Mouse (Mus musculus) embryonic facial prominence, embryonic 13.5 days (tissue): ENCODE data around the gene Kcnj15. TPM values are rescaled to one million over a fixed set of nuclear protein-coding genes. Genes with fewer than 3 reads are reported as not detected.

ENCODE experiments used
- ATAC-seq: fragments of 200-750 bp; cut with Nextera tagmentation; 2 replicates; pipeline ENCODE4 v1.8.0; 2017; ENCODE audit warnings: low read depth; ENCODE audit not compliant: insufficient number of reproducible peaks, insufficient read depth, low FRiP score, low TSS enrichment
- H3K27ac ChIP-seq: fragments of 300-500 bp; sonication (generic); 2 replicates; pipeline ENCODE4 v1.5.1; 2015; ENCODE audit warnings: moderate library complexity, mild to moderate bottlenecking, inconsistent platforms
- H3K27me3 ChIP-seq: fragments of 300-500 bp; sonication (generic); 2 replicates; pipeline ENCODE4 v1.6.1; 2015; ENCODE audit warnings: mild to moderate bottlenecking, inconsistent platforms
- H3K36me3 ChIP-seq: fragments of 300-500 bp; sonication (generic); 2 replicates; pipeline ENCODE4 v1.6.1; 2015; ENCODE audit warnings: mild to moderate bottlenecking, inconsistent platforms
- H3K4me1 ChIP-seq: fragments of 300-500 bp; sonication (generic); 2 replicates; pipeline ENCODE4 v1.6.1; 2015; ENCODE audit warnings: inconsistent platforms
- H3K4me2 ChIP-seq: fragments of 300-500 bp; sonication (generic); 2 replicates; pipeline ENCODE4 v1.6.1; 2015; ENCODE audit warnings: moderate library complexity, mild to moderate bottlenecking, inconsistent platforms
- H3K4me3 ChIP-seq: fragments of 300-500 bp; sonication (generic); 2 replicates; pipeline ENCODE4 v1.5.1; 2015; ENCODE audit warnings: mild to moderate bottlenecking, inconsistent platforms
- H3K9ac ChIP-seq: fragments of 300-500 bp; sonication (generic); 2 replicates; pipeline ENCODE4 v1.6.1; 2015; ENCODE audit warnings: mild to moderate bottlenecking, inconsistent platforms
- H3K9me3 ChIP-seq: fragments of 300-500 bp; sonication (generic); 2 replicates; pipeline ENCODE4 v1.6.1; 2016; ENCODE audit warnings: inconsistent platforms
- WGBS: fragments of 180-500 bp; shearing (Covaris S2); methylation state at CpG from one replicate; pipeline ENCODE4 v1.1.7; 2015; ENCODE audit warnings: mixed read lengths; 5-methylcytosine and 5-hydroxymethylcytosine counted together
- polyA plus RNA-seq: library from polyadenylated mRNA; unstranded; fragments of >200 nt; fragmentation: Nextera tagmentation; extraction: Ambion mirVana; gene quantifications from 2 replicates; pipeline ENCODE4 v1.2.1, GENCODE M21; 2015

Gene Kcnj15
- polyA plus RNA-seq, 1 experiment from 2014 or later = 1.4 TPM

DNA sequence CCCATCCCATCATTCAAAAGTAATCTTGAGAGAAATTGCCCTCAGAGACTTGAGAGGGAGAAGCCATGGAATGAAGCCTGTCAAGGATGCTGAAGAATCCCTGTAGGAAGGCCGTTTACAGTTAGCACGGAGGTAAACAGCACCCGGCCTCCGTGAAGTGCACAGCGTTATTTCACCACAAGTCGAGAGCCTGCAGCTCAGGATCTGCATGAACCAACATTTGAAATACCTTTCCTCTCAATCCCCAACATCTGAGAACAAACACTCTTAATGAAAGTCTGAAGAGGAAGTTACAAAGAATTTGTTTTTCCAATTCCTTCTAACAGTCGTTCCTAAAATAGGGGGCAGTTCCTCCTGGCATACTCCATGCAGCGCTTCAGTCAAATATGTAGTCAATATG, 33.9 kb upstream of the Kcnj15 start:
- Histone ChIP-seq H3K4me3 (no peak overlapping the region), H3K27ac (no peak overlapping the region), H3K4me1 (peaks cover 8% of the 10 kb centered on the region; the same call in 1 of the 2 replicates), H3K4me2 (no peak overlapping the region), H3K36me3 (no peaks in the 10 kb centered on the region), H3K9ac (no peak overlapping the region), H3K9me3 (no peaks in the 10 kb centered on the region), H3K27me3 (no peaks in the 10 kb centered on the region)
- ATAC-seq = no peak
- WGBS = 80% methylated on average over 8 of the region's 8 CpGs

DNA sequence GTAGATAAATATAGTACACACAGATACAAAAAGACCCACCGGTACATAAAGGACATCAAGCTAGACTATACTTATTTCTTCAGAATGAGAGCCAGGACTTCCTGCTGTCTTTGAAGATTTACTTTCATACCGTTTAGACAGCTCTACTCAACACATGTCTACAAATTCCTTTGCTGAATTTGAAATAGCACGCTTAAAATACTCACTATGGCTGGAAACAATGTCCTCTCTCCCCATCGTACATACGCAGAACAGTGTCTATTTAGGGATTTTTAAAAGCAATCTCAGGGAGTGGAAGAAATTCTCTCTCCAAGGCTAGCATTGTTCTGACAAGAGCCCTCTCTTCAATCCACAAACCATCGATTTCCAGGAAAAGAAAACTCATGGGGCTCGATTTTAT, 32.1 kb upstream of the Kcnj15 start:
- 61% methylated on average over 7 of the region's 7 CpGs for WGBS
- no peak overlapping the region for H3K4me2 ChIP-seq
- peaks cover 11% of the 10 kb centered on the region; the same call in 1 of the 2 replicates for H3K4me1 ChIP-seq
- no peak overlapping the region for H3K27ac ChIP-seq
- no peaks in the 10 kb centered on the region for H3K27me3 ChIP-seq
- H3K9me3 ChIP-seq = no peaks in the 10 kb centered on the region
- no peak overlapping the region for H3K9ac ChIP-seq
- ATAC-seq = no peak
- no peaks in the 10 kb centered on the region for H3K36me3 ChIP-seq
- H3K4me3 ChIP-seq = no peak overlapping the region

DNA sequence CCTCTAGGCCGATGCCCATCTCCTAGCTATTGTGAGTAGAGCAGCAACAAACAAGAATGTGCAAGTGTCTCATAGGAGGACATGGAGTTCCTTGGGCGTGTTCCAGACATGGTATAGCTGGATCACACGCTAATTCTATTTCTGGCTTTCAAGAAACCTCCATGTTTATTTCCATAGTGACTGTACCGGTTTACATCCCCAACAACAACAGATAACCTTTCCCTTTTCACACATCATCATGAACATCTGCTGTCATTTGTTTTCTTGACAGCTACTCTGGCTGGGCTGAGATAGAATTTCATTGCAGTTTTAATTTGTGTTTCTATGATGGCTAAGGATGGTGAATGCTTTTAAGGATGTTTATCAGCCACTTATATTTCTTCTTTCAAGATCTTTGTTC, 25.6 kb upstream of the Kcnj15 start:
- Histone ChIP-seq H3K27ac (no peak overlapping the region), H3K36me3 (no peaks in the 10 kb centered on the region), H3K4me1 (0 out of 2 replicates have a peak, but pooled peaks cover 3% of the 10 kb centered on the region), H3K9ac (no peak overlapping the region), H3K27me3 (no peaks in the 10 kb centered on the region), H3K4me3 (no peak overlapping the region), H3K9me3 (no peaks in the 10 kb centered on the region), H3K4me2 (no peak overlapping the region)
- 82% methylated on average over 4 of the region's 4 CpGs for WGBS
- ATAC-seq = no peak

DNA sequence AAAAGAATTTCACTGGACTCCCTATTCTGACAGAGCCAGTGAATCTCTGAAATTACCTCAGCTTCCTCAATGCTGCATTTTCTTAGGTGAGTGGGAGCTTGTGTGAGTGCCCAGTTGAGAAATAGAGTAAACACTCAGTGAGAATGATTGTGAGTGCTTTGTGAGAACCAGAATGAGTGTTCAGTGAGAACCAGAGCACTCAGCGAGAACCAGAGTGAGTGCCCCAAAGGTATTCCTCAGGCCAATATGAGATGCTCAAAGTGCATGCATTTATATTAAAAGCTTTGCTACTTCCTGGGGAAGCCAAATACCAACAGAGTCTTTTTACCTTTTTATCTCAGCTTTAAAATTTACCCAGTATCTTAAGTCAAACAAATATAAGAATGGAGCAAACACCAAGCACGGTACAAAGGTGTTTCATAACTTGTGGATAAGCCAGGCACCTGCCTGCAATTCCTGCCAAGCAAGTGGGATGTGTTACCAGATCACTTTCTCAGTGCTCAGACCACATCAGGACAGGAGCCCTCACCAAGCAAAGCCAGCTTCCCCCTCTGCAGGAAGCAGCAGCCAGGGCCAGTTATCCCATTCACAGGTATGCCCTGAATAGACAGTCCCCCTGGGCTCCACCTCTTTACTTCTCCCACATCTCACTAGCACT, 22.3 kb upstream of the Kcnj15 start:
- ATAC-seq = no peak
- Histone ChIP-seq H3K4me2 (no peak overlapping the region), H3K9me3 (no peaks in the 10 kb centered on the region), H3K27me3 (no peaks in the 10 kb centered on the region), H3K9ac (no peak overlapping the region), H3K4me1 (peaks cover 5% of the 10 kb centered on the region; the same call in 1 of the 2 replicates), H3K4me3 (no peak overlapping the region), H3K27ac (no peak overlapping the region), H3K36me3 (no peaks in the 10 kb centered on the region)
- 75% methylated on average over 2 of the region's 2 CpGs for WGBS

DNA sequence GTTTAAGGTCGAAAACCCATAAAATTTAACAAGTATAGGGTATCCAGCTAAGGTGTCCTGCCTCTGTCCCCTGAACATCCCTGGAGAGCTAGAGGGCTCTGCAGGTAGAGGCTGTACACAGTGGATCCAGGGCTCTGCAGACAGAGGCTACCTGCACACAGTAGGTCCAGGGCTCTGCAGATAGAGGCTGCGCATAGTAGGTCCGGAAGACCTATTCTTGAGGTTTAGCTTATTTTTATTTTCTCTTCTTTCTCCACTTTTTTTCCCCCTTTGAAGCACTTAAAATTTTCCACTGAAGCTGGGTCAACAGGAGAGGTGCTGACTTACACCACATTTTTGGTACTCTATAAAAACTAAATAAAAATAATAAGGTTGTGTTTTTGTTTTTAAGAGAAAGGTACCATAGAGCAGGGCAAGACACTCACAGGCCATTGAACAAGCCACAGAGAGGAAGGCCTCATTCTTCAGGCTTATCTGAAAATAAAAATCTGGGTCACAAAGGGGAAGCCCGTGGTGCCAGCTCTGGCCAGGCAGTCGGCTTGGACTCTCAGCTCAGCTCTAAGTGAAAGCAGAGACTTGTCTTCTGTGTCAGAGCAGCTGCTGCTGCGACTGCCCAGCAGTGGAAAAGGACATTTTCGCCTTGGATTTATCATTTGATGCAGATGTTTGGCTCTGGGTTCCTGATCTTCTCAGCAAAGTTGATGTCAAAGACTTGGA, 18.0 kb upstream of the Kcnj15 start:
- no peaks in the 10 kb centered on the region for H3K9me3 ChIP-seq
- H3K27me3 ChIP-seq = no peaks in the 10 kb centered on the region
- no peak overlapping the region for H3K4me3 ChIP-seq
- WGBS = 59% methylated on average over 7 of the region's 7 CpGs
- H3K9ac ChIP-seq = no peak overlapping the region
- no peak overlapping the region for H3K4me2 ChIP-seq
- no peaks in the 10 kb centered on the region for H3K36me3 ChIP-seq
- no peak for ATAC-seq
- H3K27ac ChIP-seq = no peak overlapping the region
- peaks cover 18% of the 10 kb centered on the region for H3K4me1 ChIP-seq

DNA sequence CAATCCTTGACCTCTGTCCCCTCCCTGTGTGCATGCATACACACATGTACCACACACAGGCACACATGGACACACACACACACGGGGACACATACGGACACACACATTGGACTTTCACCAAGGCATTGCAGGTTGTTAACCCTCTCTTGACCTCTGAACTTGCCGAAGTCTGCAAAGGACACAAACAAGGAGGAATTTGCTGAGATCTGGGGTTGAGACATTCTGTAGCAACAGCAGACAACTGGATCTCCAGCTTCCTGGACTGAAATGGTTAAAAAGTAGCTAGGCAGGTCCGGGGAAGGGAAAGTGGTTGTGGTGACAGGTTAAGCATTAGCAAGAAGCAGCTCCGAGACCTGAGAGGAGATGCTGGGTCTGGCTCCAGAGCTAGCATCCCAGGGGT, 16.7 kb upstream of the Kcnj15 start:
- Histone ChIP-seq H3K9ac (no peak overlapping the region), H3K27ac (no peak overlapping the region), H3K4me3 (no peak overlapping the region), H3K9me3 (no peaks in the 10 kb centered on the region), H3K36me3 (no peaks in the 10 kb centered on the region), H3K4me1 (peaks cover 18% of the 10 kb centered on the region), H3K4me2 (no peak overlapping the region), H3K27me3 (no peaks in the 10 kb centered on the region)
- 49% methylated on average over 5 of the region's 5 CpGs for WGBS
- no peak for ATAC-seq

DNA sequence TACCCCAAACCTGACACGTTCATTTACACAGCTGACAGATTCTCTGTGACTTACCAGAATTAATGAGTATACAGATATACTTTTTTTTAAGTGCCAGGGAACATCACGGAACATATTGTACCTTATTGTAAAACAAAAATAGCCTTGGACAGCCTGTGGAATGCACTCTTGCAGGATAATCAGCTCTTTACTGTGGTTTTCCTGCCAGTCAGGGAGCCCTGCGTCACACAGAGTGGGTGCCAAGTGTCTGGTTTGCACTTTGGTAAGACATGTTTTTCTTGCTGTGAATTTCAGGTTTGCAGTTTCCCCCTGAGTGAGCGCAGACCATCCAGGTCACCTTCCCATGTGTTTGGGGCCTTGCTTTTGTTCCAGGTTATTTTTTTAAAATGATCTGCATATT, 15.8 kb upstream of the Kcnj15 start:
- WGBS = 58% methylated on average over 4 of the region's 4 CpGs
- H3K27ac ChIP-seq = 0 out of 2 replicates have a peak overlapping the region, but pooled peaks have one; percentile 34
- H3K4me2 ChIP-seq = no peak overlapping the region

DNA sequence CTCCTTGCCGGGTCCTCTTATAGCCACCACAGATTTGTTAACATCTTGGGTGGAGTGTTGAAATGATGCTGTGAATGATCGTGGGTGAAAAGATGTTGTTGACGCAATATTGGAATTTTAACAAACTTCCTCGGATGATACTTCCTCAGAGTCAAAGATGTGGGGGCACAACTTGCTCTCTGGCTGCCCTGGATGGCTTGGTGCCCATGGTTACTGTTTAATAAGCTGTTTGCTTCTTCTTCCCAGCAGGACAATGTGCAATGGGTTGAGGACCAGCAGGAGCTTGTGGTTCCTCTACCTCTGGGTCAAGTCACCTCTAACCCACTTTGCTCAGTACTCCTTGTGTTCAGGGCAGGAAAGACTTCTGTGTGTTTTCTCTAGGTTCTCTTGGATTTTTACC, 15.2 kb upstream of the Kcnj15 start:
- Histone ChIP-seq H3K9me3 (no peaks in the 10 kb centered on the region), H3K4me3 (no peak overlapping the region), H3K4me1 (peaks cover 18% of the 10 kb centered on the region), H3K27me3 (no peaks in the 10 kb centered on the region), H3K36me3 (no peaks in the 10 kb centered on the region), H3K27ac (peak overlapping the region; percentile 34; the same call in 1 of the 2 replicates), H3K4me2 (no peak overlapping the region), H3K9ac (no peak overlapping the region)
- WGBS = 87% methylated on average over 4 of the region's 4 CpGs
- ATAC-seq = no peak

More for the DNA sequence above, 15.8 kb upstream of the Kcnj15 start:
- Histone ChIP-seq H3K4me1 (peaks cover 18% of the 10 kb centered on the region), H3K4me3 (no peak overlapping the region), H3K36me3 (no peaks in the 10 kb centered on the region), H3K9ac (no peak overlapping the region), H3K27me3 (no peaks in the 10 kb centered on the region), H3K9me3 (no peaks in the 10 kb centered on the region)
- no peak for ATAC-seq

DNA sequence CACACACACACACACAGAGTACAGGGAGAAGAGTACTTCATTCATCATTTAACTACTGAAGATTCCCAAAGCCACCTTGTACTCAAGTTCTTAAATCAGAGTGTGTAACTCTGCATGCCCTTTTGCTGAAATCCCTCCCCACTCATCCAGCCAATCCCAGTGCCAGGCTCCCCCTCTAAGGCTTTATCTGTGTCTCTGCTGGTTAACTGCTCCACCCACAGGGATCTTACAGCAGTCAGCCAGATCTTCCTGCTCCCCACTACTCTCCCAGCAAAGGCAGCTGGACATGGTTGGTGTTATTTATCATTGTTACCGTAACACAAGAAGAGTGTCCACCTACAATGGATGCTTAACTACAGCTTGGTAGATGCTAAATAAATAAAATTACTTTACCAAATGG, 14.0 kb upstream of the Kcnj15 start:
- 90% methylated on average over 1 of the region's 1 CpGs for WGBS

DNA sequence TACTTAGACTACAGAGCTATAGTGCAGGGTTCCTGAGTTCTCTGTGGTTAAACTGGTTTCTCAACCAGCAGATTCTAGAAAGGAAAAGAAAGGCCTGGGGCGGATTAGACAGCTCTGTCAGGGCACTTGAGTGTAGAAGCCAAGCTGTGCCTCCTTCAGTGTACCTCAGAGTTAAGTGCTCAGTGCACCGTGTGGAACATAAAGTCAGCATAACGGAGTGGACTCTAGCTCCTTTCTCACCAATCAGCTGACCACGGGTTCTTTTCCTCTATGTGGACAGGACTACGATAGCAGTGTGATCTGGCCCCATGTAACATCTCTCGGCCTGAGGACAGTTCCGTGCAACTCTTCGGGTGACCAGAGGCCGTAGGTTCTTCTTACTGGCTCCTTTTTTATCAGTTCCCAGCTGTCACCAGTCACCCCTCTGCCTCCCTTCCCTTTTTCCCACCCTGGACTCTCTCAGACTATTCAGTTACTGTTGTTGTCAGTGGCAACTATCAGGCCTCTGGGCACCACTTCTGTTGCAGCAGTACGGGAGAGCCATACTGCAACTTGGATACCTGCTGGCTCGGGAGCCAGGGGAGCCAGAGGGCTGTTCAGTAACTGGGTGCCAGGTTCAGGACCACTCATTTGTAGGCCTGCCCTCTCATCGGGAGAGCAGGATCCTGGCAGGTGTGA, 12.6 kb upstream of the Kcnj15 start:
- 83% methylated on average over 12 of the region's 12 CpGs for WGBS
- Histone ChIP-seq H3K4me2 (no peak overlapping the region), H3K9ac (no peak overlapping the region), H3K27me3 (no peaks in the 10 kb centered on the region), H3K36me3 (no peaks in the 10 kb centered on the region), H3K9me3 (no peaks in the 10 kb centered on the region), H3K4me3 (no peak overlapping the region), H3K4me1 (peaks cover 17% of the 10 kb centered on the region), H3K27ac (no peak overlapping the region)
- ATAC-seq = no peak

More for the DNA sequence above, 14.0 kb upstream of the Kcnj15 start:
- Histone ChIP-seq H3K9me3 (no peaks in the 10 kb centered on the region), H3K4me1 (peaks cover 17% of the 10 kb centered on the region), H3K4me3 (no peak overlapping the region), H3K9ac (no peak overlapping the region), H3K4me2 (no peak overlapping the region), H3K27me3 (no peaks in the 10 kb centered on the region), H3K36me3 (no peaks in the 10 kb centered on the region), H3K27ac (no peak overlapping the region)
- no peak for ATAC-seq

DNA sequence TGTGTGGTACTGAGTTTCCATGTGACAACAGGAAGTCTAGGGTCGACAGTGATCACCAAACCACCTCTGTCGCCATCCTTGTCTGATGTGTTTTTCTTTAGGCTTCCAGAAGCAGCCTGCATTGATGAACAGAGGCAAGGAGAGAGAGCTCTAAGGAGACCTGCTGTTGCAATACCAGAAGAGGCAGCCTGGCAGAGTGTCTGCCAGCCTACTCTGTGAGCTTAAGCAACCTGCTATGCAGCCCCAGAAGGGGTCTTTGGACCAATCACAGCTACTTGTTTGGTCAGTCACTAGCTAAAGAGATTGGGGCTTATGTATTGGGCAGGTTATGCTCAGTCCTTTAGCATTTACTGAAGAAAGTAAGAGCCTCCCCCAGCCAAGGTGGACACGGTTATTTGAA, 11.9 kb upstream of the Kcnj15 start:
- Histone ChIP-seq H3K4me1 (peaks cover 17% of the 10 kb centered on the region), H3K4me3 (no peak overlapping the region), H3K36me3 (no peaks in the 10 kb centered on the region), H3K27me3 (no peaks in the 10 kb centered on the region), H3K9ac (no peak overlapping the region), H3K9me3 (no peaks in the 10 kb centered on the region), H3K27ac (no peak overlapping the region), H3K4me2 (no peak overlapping the region)
- WGBS = 75% methylated on average over 3 of the region's 3 CpGs
- ATAC-seq = no peak

DNA sequence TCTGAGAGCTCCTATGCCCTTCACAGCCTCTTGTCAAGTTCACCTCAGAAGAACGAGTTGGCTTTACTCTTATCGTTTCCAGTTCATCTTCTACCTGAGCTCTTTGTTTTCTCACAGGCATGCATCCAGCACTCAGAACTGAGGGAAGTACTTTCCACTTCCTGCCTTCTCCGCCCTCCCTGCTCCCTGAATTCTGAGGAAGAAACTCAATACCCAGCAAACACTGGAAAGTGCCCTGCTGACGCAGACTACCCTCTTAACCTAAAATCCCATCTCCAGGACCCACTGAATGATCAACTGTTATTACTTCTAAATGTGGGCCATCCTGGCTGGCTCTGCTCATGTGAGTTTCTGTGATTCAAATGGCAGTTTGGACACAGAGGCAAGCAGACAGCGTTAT, 8.7 kb upstream of the Kcnj15 start:
- no peak overlapping the region for H3K9ac ChIP-seq
- H3K9me3 ChIP-seq = no peaks in the 10 kb centered on the region
- H3K4me2 ChIP-seq = no peak overlapping the region
- no peak for ATAC-seq
- H3K27ac ChIP-seq = no peak overlapping the region
- H3K27me3 ChIP-seq = no peaks in the 10 kb centered on the region
- no peak overlapping the region for H3K4me3 ChIP-seq
- peaks cover 4% of the 10 kb centered on the region; the same call in 1 of the 2 replicates for H3K4me1 ChIP-seq
- WGBS = 61% methylated on average over 5 of the region's 5 CpGs
- no peaks in the 10 kb centered on the region for H3K36me3 ChIP-seq
